Mouse (Mus musculus) kidney, postnatal 0 days (tissue): ENCODE data around the gene Ubash3b. TPM values are rescaled to one million over a fixed set of nuclear protein-coding genes. Genes with fewer than 3 reads are reported as not detected.
A peak's percentile ranks its signal among the peaks of the same experiment; 100 is the strongest.

Experiments used
- ATAC-seq: fragments of 200-750 bp; cut with Nextera tagmentation; replicated peaks from 2 replicates; pipeline ENCODE4 v1.8.0; 2017; ENCODE audit warnings: low read depth, moderate number of reproducible peaks, moderate TSS enrichment, moderate library complexity; ENCODE audit not compliant: low FRiP score
- DNase-seq: peaks from one replicate; pipeline ENCODE4 v3.0.0-alpha.2; 2016; ENCODE audit warnings: low spot score
- H3K27ac ChIP-seq: fragments of 300-500 bp; sonication (generic); 2 replicates; pipeline ENCODE4 v1.5.1; 2014; ENCODE audit warnings: mild to moderate bottlenecking
- H3K27me3 ChIP-seq: fragments of 300-500 bp; sonication (generic); 2 replicates; pipeline ENCODE4 v1.6.1; 2014; ENCODE audit warnings: low read length, mixed read lengths; ENCODE audit not compliant: insufficient read depth
- H3K36me3 ChIP-seq: fragments of 300-500 bp; sonication (generic); 2 replicates; pipeline ENCODE4 v1.6.1; 2014; ENCODE audit warnings: low read length, mixed read lengths; ENCODE audit not compliant: insufficient read depth
- H3K4me1 ChIP-seq: fragments of 300-500 bp; sonication (generic); replicated peaks from 2 replicates; pipeline ENCODE4 v1.6.1; 2014; ENCODE audit warnings: antibody characterized with exemption, low read length, mixed read lengths; ENCODE audit not compliant: insufficient read depth
- H3K4me2 ChIP-seq: fragments of 300-500 bp; sonication (generic); 2 replicates; pipeline ENCODE4 v1.6.1; 2014; ENCODE audit warnings: mild to moderate bottlenecking, low read length, moderate library complexity, mixed read lengths
- H3K4me3 ChIP-seq: fragments of 300-500 bp; sonication (generic); replicated peaks from 2 replicates; pipeline ENCODE4 v1.5.1; 2014; ENCODE audit warnings: low read depth, low read length
- H3K9ac ChIP-seq: fragments of 300-500 bp; sonication (generic); 2 replicates; pipeline ENCODE4 v1.6.1; 2014; ENCODE audit warnings: low read depth, low read length
- H3K9me3 ChIP-seq: fragments of 300-500 bp; sonication (generic); replicated peaks from 2 replicates; pipeline ENCODE4 v1.6.1; 2016; ENCODE audit warnings: low read length, inconsistent platforms, mixed read lengths
- CTCF ChIP-seq: IDR thresholded peaks from 2 replicates; pipeline ENCODE4 v1.5.1; 2016; ENCODE audit warnings: antibody characterized with exemption, low read depth, mild to moderate bottlenecking, moderate library complexity
- WGBS: fragments of 180-500 bp; shearing (Covaris S2); extraction: QIAGEN DNeasy Blood & Tissue Kit; methylation state at CpG from one replicate; pipeline ENCODE4 v1.1.7; 2014; 5-methylcytosine and 5-hydroxymethylcytosine counted together
- polyA plus RNA-seq: library from polyadenylated mRNA; unstranded; fragments of >200 nt; fragmentation: Nextera tagmentation; extraction: Ambion mirVana; gene quantifications from 2 replicates; pipeline ENCODE4 v1.2.1, GENCODE M21; 2015

Gene Ubash3b
- polyA plus RNA-seq, 1 experiment from 2014 or later: 7.5 TPM

DNA sequence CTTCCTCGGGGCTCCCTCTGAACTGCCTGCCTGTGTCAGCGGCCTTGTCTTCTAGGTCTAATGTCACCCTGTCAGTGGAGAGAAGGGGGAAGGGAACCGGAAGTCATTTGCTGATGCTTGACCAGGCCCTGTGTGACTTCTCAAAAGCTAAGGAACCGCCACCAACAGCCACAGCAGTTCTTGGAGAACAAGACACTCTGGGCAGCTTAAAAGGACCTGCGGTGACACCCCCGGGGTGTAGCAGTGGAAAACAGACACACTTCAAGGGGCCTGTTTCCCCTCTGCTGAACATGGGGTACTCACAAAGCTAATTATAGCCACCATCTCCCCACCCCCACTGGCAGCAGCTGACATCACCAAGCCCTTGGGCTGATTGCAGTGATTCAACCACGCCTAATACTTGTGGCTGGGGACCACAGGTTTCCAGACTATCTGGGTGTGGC is 56.3 kb downstream of the Ubash3b start:
- 44% methylated on average over 7 of the region's 7 CpGs for WGBS
- no peaks in the 10 kb centered on the region for H3K9me3 ChIP-seq
- no peak; the same call in 1 of the 2 replicates for ATAC-seq
- H3K4me1 ChIP-seq: peaks cover 25% of the 10 kb centered on the region
- no peak overlapping the region for H3K4me2 ChIP-seq
- no peak overlapping the region for H3K9ac ChIP-seq
- H3K27ac ChIP-seq: no peak overlapping the region
- no peak for DNase-seq
- H3K27me3 ChIP-seq: no peaks in the 10 kb centered on the region
- no peak for TF ChIP-seq CTCF
- no peaks in the 10 kb centered on the region for H3K36me3 ChIP-seq
- no peak overlapping the region for H3K4me3 ChIP-seq

- H3K4me3 ChIP-seq: no peak overlapping the region
- 93% methylated on average over 8 of the region's 8 CpGs for WGBS
- TF ChIP-seq CTCF: no peak
Observed at GRCm38 (mm10) chr9:41103722-41104121, 57.8 kb downstream of the Ubash3b start.

DNA sequence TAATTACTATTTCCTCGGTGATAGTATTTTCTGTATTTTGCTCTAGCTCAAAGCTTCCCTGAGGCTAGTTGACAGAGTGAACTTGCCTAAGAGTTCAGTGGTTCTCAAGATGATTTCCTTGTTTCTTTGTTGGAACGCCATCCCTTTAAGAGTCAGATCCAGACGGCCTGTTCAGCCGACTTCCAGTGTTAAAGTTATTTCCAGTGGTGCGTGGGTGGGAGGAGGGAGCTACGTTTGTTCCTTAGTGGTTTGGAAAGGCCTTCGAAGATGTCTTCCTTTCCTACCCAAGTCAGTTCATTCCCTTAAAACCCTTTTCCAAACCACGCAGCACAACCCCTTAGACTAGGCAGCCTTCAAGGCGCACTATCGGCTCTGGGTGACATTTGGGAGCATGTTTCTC is 58.9 kb downstream of the Ubash3b start:
- no peak overlapping the region for H3K27ac ChIP-seq
- peak; percentile 79 for DNase-seq
- no peak overlapping the region for H3K4me3 ChIP-seq
- no peaks in the 10 kb centered on the region for H3K36me3 ChIP-seq
- no peak overlapping the region for H3K4me2 ChIP-seq
- ATAC-seq: no peak
- 48% methylated on average over 10 of the region's 10 CpGs for WGBS
- H3K9ac ChIP-seq: no peak overlapping the region
- no peaks in the 10 kb centered on the region for H3K9me3 ChIP-seq
- no peak for TF ChIP-seq CTCF
- no peaks in the 10 kb centered on the region for H3K27me3 ChIP-seq
- H3K4me1 ChIP-seq: peaks cover 18% of the 10 kb centered on the region

More at GRCm38 (mm10) chr9:41103722-41104121, 57.8 kb downstream of the Ubash3b start:
- DNase-seq (no peak), ATAC-seq (no peak)
- Histone ChIP-seq H3K27me3 (no peaks in the 10 kb centered on the region), H3K9ac (no peak overlapping the region), H3K4me1 (peaks cover 25% of the 10 kb centered on the region), H3K36me3 (no peaks in the 10 kb centered on the region), H3K4me2 (no peak overlapping the region), H3K9me3 (no peaks in the 10 kb centered on the region), H3K27ac (no peak overlapping the region)

DNA sequence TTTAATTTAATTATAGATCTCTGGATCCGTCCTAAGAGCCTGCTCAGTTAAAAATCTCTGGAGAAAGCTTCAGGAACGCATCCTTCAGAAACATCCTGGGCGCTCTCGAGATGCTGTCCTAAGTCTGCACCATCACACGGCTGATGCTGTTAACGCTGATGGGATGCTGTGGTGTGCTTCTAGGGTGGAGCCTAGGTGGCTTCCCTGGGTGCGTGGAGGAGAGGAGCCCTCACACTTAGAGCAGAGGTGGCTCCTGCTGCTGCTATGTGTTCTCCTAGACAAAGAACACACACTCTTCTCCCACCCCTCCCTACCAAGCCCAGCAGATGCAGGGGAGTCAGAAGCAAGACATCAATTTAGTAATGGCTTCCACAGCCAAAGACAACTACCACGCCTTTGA is 61.6 kb downstream of the Ubash3b start:
- ATAC-seq (no peak), DNase-seq (no peak)
- Histone ChIP-seq H3K27me3 (no peaks in the 10 kb centered on the region), H3K4me3 (no peak overlapping the region), H3K9ac (no peak overlapping the region), H3K4me1 (peaks cover 13% of the 10 kb centered on the region), H3K36me3 (no peaks in the 10 kb centered on the region), H3K4me2 (no peak overlapping the region), H3K27ac (no peak overlapping the region), H3K9me3 (no peaks in the 10 kb centered on the region)
- TF ChIP-seq CTCF: no peak
- 74% methylated on average over 8 of the region's 8 CpGs for WGBS

- Histone ChIP-seq H3K4me1 (peaks cover 13% of the 10 kb centered on the region), H3K36me3 (no peaks in the 10 kb centered on the region), H3K9ac (no peak overlapping the region), H3K9me3 (no peaks in the 10 kb centered on the region), H3K27ac (peak overlapping the region; percentile 64; the same call in 1 of the 2 replicates), H3K27me3 (no peaks in the 10 kb centered on the region), H3K4me3 (no peak overlapping the region), H3K4me2 (no peak overlapping the region)
- DNase-seq: peak; percentile 83
- TF ChIP-seq CTCF: no peak
- WGBS: 37% methylated on average over 5 of the region's 5 CpGs
- peak; percentile 60; the same call in 1 of the 2 replicates for ATAC-seq
Observed at GRCm38 (mm10) chr9:41099067-41099466, 62.4 kb downstream of the Ubash3b start.

DNA sequence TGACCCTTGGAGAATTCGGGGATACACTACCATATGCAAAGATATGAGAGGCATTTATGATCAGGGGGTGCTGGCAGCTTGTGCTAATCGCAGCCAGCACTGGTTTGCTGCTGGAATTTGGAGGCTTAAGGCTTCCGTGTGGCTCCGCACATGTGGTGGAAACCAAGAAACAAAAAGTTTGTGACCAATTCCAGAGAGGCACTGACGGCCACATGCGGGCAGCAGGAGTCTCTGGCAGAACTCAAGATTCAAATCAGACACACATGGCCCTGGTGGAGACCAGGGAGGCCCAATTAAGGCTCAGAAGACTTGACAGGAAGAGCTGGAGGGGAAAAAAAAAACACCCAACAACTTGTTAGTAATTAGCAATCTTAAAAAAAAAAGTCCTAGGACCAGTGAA is 63.4 kb downstream of the Ubash3b start:
- ATAC-seq (no peak), DNase-seq (no peak)
- no peak overlapping the region for H3K4me2 ChIP-seq
- peaks cover 13% of the 10 kb centered on the region; the same call in 1 of the 2 replicates for H3K4me1 ChIP-seq
- no peak for TF ChIP-seq CTCF
- no peaks in the 10 kb centered on the region for H3K27me3 ChIP-seq
- 86% methylated on average over 6 of the region's 6 CpGs for WGBS
- H3K36me3 ChIP-seq: no peaks in the 10 kb centered on the region
- no peak overlapping the region for H3K27ac ChIP-seq
- no peaks in the 10 kb centered on the region for H3K9me3 ChIP-seq
- no peak overlapping the region for H3K9ac ChIP-seq
- no peak overlapping the region for H3K4me3 ChIP-seq

DNA sequence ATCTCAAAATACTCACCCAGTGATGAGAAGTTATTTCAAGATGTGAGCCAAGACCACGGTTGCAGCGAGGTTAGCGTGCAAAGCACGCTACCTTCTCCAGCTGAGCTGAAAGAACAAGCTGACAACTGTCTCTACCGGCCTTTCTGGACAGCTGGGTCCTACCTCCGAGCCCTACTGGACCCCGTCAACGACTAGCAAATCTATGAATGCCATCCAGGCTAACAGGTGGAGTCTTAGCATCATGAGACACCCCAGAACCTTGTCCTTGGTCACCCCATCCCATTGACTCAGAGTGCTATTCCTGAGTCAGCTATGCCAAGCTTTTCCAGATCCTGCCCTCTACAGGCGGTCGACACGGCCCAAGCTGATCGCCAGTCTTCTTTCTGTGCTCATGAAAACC is 69.5 kb downstream of the Ubash3b start:
- Histone ChIP-seq H3K4me2 (no peak overlapping the region), H3K4me3 (no peak overlapping the region), H3K9ac (no peak overlapping the region), H3K9me3 (no peaks in the 10 kb centered on the region), H3K4me1 (no peaks in the 10 kb centered on the region), H3K27me3 (no peaks in the 10 kb centered on the region), H3K36me3 (no peaks in the 10 kb centered on the region), H3K27ac (no peak overlapping the region)
- ATAC-seq: no peak
- WGBS: 86% methylated on average over 12 of the region's 12 CpGs
- no peak for DNase-seq
- TF ChIP-seq CTCF: no peak
